Mouse (Mus musculus): ENCODE results near the gene Cdc6. TPM values are rescaled to one million over a fixed set of nuclear protein-coding genes. Genes with fewer than 3 reads are reported as not detected.

The Cdc6 gene
- polyA plus RNA-seq, 1 experiment from 2014 or later = 65.1 TPM

GRCm38 (mm10) chr11:98887703-98888102, 19.9 kb upstream of the Cdc6 start:
- no peak for DNase-seq (ENCODE audit: low spot score)
- H3K4me1 ChIP-seq = peaks cover 18% of the 10 kb centered on the region
- H3K27me3 ChIP-seq (replicated peaks; ENCODE audit: low read depth, poor library complexity, severe bottlenecking) = no peaks in the 10 kb centered on the region
- H3K27ac ChIP-seq (replicated peaks) = no peak overlapping the region
- 96% methylated on average over 3 of the region's 3 CpGs for WGBS
- no peaks in the 10 kb centered on the region for H3K9me3 ChIP-seq
- H3K36me3 ChIP-seq (replicated peaks) = peaks cover 87% of the 10 kb centered on the region
- H3K4me3 ChIP-seq = no peak overlapping the region

GRCm38 (mm10) chr11:98889077-98889476, 18.5 kb upstream of the Cdc6 start:
- peaks cover 100% of the 10 kb centered on the region for H3K36me3 ChIP-seq (replicated peaks)
- no peaks in the 10 kb centered on the region; the same call in 1 of the 2 replicates for H3K9me3 ChIP-seq
- H3K27me3 ChIP-seq (replicated peaks; ENCODE audit: low read depth, poor library complexity, severe bottlenecking) = no peaks in the 10 kb centered on the region
- WGBS = 92% methylated on average over 4 of the region's 4 CpGs
- H3K27ac ChIP-seq (replicated peaks) = no peak overlapping the region
- no peak overlapping the region for H3K4me3 ChIP-seq
- H3K4me1 ChIP-seq = peaks cover 18% of the 10 kb centered on the region
- no peak for DNase-seq (ENCODE audit: low spot score)

GRCm38 (mm10) chr11:98889977-98890376, 17.6 kb upstream of the Cdc6 start:
- 94% methylated on average over 5 of the region's 5 CpGs for WGBS
- DNase-seq (ENCODE audit: low spot score) = no peak
- no peaks in the 10 kb centered on the region; the same call in 1 of the 2 replicates for H3K9me3 ChIP-seq
- H3K4me3 ChIP-seq = no peak overlapping the region
- H3K4me1 ChIP-seq = peaks cover 18% of the 10 kb centered on the region
- H3K36me3 ChIP-seq (replicated peaks) = peaks cover 100% of the 10 kb centered on the region
- H3K27me3 ChIP-seq (replicated peaks; ENCODE audit: low read depth, poor library complexity, severe bottlenecking) = no peaks in the 10 kb centered on the region
- H3K27ac ChIP-seq (replicated peaks) = no peak overlapping the region

GRCm38 (mm10) chr11:98892426-98892825, 15.2 kb upstream of the Cdc6 start:
- peak overlapping the region; percentile 46 for H3K27ac ChIP-seq (replicated peaks)
- H3K4me1 ChIP-seq = peaks cover 18% of the 10 kb centered on the region
- WGBS = 51% methylated on average over 5 of the region's 5 CpGs

GRCm38 (mm10) chr11:98900529-98901125, 7.0 kb upstream of the Cdc6 start:
- Histone ChIP-seq H3K27ac (replicated peaks) (0 out of 2 replicates have a peak overlapping the region, but pooled peaks have one; percentile 14), H3K9me3 (no peaks in the 10 kb centered on the region), H3K4me1 (peaks cover 41% of the 10 kb centered on the region), H3K36me3 (replicated peaks) (peaks cover 80% of the 10 kb centered on the region), H3K4me3 (no peak overlapping the region), H3K27me3 (replicated peaks; ENCODE audit: low read depth, poor library complexity, severe bottlenecking) (no peaks in the 10 kb centered on the region)
- WGBS = 83% methylated on average over 12 of the region's 12 CpGs
- no peak for DNase-seq (ENCODE audit: low spot score)

More at GRCm38 (mm10) chr11:98892426-98892825, 15.2 kb upstream of the Cdc6 start:
- Histone ChIP-seq H3K4me3 (0 out of 2 replicates have a peak overlapping the region, but pooled peaks have one; percentile 14), H3K9me3 (no peaks in the 10 kb centered on the region; the same call in 1 of the 2 replicates), H3K36me3 (replicated peaks) (peaks cover 100% of the 10 kb centered on the region), H3K27me3 (replicated peaks; ENCODE audit: low read depth, poor library complexity, severe bottlenecking) (no peaks in the 10 kb centered on the region)
- DNase-seq (ENCODE audit: low spot score) = no peak

GRCm38 (mm10) chr11:98902621-98903245, 4.9 kb upstream of the Cdc6 start:
- WGBS = 2% methylated on average over 10 of the region's 10 CpGs
- peaks cover 63% of the 10 kb centered on the region for H3K36me3 ChIP-seq (replicated peaks)
- DNase-seq (ENCODE audit: low spot score) = peak; percentile 76
- peaks cover 51% of the 10 kb centered on the region for H3K4me1 ChIP-seq
- peak overlapping the region; percentile 86 for H3K27ac ChIP-seq (replicated peaks)
- peak overlapping the region; percentile 38 for H3K4me3 ChIP-seq
- no peaks in the 10 kb centered on the region for H3K9me3 ChIP-seq
- H3K27me3 ChIP-seq (replicated peaks; ENCODE audit: low read depth, poor library complexity, severe bottlenecking) = no peaks in the 10 kb centered on the region

- peak overlapping the region; percentile 41 for H3K27ac ChIP-seq (replicated peaks)
These were observed 3.0 kb upstream of the Cdc6 start for GRCm38 (mm10) chr11:98904577-98904976.

GRCm38 (mm10) chr11:98905033-98905432, 2.6 kb upstream of the Cdc6 start:
- no peaks in the 10 kb centered on the region for H3K27me3 ChIP-seq (replicated peaks; ENCODE audit: low read depth, poor library complexity, severe bottlenecking)
- peaks cover 56% of the 10 kb centered on the region for H3K36me3 ChIP-seq (replicated peaks)
- H3K4me3 ChIP-seq = no peak overlapping the region; the same call in 1 of the 2 replicates
- peak overlapping the region; percentile 32; the same call in 1 of the 2 replicates for H3K27ac ChIP-seq (replicated peaks)
- 77% methylated on average over 7 of the region's 7 CpGs for WGBS
- no peaks in the 10 kb centered on the region for H3K9me3 ChIP-seq
- peaks cover 74% of the 10 kb centered on the region for H3K4me1 ChIP-seq
- DNase-seq (ENCODE audit: low spot score) = no peak

More at GRCm38 (mm10) chr11:98904577-98904976, 3.0 kb upstream of the Cdc6 start:
- H3K36me3 ChIP-seq (replicated peaks) = peaks cover 56% of the 10 kb centered on the region
- no peak overlapping the region for H3K4me3 ChIP-seq
- DNase-seq (ENCODE audit: low spot score) = no peak
- H3K4me1 ChIP-seq = peaks cover 69% of the 10 kb centered on the region
- no peaks in the 10 kb centered on the region for H3K27me3 ChIP-seq (replicated peaks; ENCODE audit: low read depth, poor library complexity, severe bottlenecking)
- H3K9me3 ChIP-seq = no peaks in the 10 kb centered on the region
- WGBS = 77% methylated on average over 2 of the region's 2 CpGs

GRCm38 (mm10) chr11:98905583-98905982, 2.0 kb upstream of the Cdc6 start:
- peaks cover 56% of the 10 kb centered on the region for H3K36me3 ChIP-seq (replicated peaks)
- no peaks in the 10 kb centered on the region for H3K9me3 ChIP-seq
- 81% methylated on average over 4 of the region's 4 CpGs for WGBS
- DNase-seq (ENCODE audit: low spot score) = no peak
- no peak overlapping the region; the same call in 1 of the 2 replicates for H3K4me3 ChIP-seq
- no peaks in the 10 kb centered on the region for H3K27me3 ChIP-seq (replicated peaks; ENCODE audit: low read depth, poor library complexity, severe bottlenecking)
- H3K4me1 ChIP-seq = peaks cover 76% of the 10 kb centered on the region
- no peak overlapping the region; the same call in 1 of the 2 replicates for H3K27ac ChIP-seq (replicated peaks)

GRCm38 (mm10) chr11:98907063-98907436, 551 bp upstream of the Cdc6 start:
- H3K4me3 ChIP-seq = peak overlapping the region; percentile 83
- H3K27me3 ChIP-seq (replicated peaks; ENCODE audit: low read depth, poor library complexity, severe bottlenecking) = no peaks in the 10 kb centered on the region
- H3K27ac ChIP-seq (replicated peaks) = peak overlapping the region; percentile 65
- peaks cover 58% of the 10 kb centered on the region for H3K36me3 ChIP-seq (replicated peaks)
- peaks cover 70% of the 10 kb centered on the region for H3K4me1 ChIP-seq
- no peak for DNase-seq (ENCODE audit: low spot score)
- H3K9me3 ChIP-seq = no peaks in the 10 kb centered on the region
- 61% methylated on average over 5 of the region's 5 CpGs for WGBS

- 59% methylated on average over 6 of the region's 6 CpGs for WGBS
- Histone ChIP-seq H3K4me1 (peaks cover 52% of the 10 kb centered on the region), H3K27me3 (replicated peaks; ENCODE audit: low read depth, poor library complexity, severe bottlenecking) (no peaks in the 10 kb centered on the region), H3K27ac (replicated peaks) (no peak overlapping the region), H3K4me3 (peak overlapping the region; percentile 83), H3K36me3 (replicated peaks) (peaks cover 73% of the 10 kb centered on the region), H3K9me3 (no peaks in the 10 kb centered on the region)
- DNase-seq (ENCODE audit: low spot score) = peak; percentile 49
These were observed 2.1 kb downstream of the Cdc6 start for GRCm38 (mm10) chr11:98909654-98910053.

GRCm38 (mm10) chr11:98910415-98910814, 2.8 kb downstream of the Cdc6 start:
- Histone ChIP-seq H3K36me3 (replicated peaks) (peaks cover 75% of the 10 kb centered on the region), H3K27ac (replicated peaks) (no peak overlapping the region), H3K27me3 (replicated peaks; ENCODE audit: low read depth, poor library complexity, severe bottlenecking) (no peaks in the 10 kb centered on the region), H3K4me1 (peaks cover 47% of the 10 kb centered on the region), H3K4me3 (no peak overlapping the region), H3K9me3 (no peaks in the 10 kb centered on the region)
- DNase-seq (ENCODE audit: low spot score) = no peak
- 96% methylated on average over 11 of the region's 11 CpGs for WGBS

- Histone ChIP-seq H3K36me3 (replicated peaks) (peaks cover 79% of the 10 kb centered on the region), H3K4me1 (peaks cover 39% of the 10 kb centered on the region), H3K9me3 (no peaks in the 10 kb centered on the region), H3K27me3 (replicated peaks; ENCODE audit: low read depth, poor library complexity, severe bottlenecking) (no peaks in the 10 kb centered on the region), H3K4me3 (no peak overlapping the region), H3K27ac (replicated peaks) (no peak overlapping the region)
- no peak for DNase-seq (ENCODE audit: low spot score)
- WGBS = 91% methylated on average over 5 of the region's 5 CpGs
These were observed 3.9 kb downstream of the Cdc6 start for GRCm38 (mm10) chr11:98911498-98911897.
